Mouse (Mus musculus) inflammation-experienced regulatory T-cells (primary cell): ENCODE data around the gene Hmgn5. TPM values are rescaled to one million over a fixed set of nuclear protein-coding genes. Genes with fewer than 3 reads are reported as not detected.

Source experiments
- polyA plus RNA-seq, 2 experiments: library from polyadenylated mRNA; unstranded; fragments of 100-300 nt; shearing (Covaris generic); gene quantifications; one replicate each; pipeline ENCODE4 v1.2.1; 2017

Hmgn5 gene
- 10 to 100 TPM in 1 of 2 experiments, 1 to 10 TPM in 1; 9.3 to 11.0 TPM for polyA plus RNA-seq

DNA sequence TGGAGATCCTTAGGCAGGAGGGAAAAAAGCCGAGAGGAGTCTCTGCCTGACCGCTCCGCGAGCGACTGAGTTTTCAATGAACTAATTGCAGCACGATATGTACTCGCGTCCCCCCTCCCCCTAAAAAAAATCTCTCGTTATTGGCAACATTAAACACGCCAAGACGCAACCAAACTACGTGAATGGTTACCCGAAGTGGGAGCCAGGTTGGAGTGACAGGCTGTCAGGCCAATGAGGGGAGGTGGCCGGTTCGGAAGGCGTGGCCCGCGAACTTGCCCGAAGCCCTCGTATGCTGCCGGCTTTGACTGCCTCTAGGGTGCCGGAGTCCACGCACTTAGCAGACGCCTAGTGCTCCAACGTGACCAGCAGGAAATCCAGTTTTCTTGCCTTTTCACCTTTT, at the start of gene Hmgn5:
Gene Hmgn5 (minus strand): TSS at position 122 of the 400 bp plus-strand sequence.

Other genes starting within 250 kb of the Hmgn5 start
- gene Brwd3, start 179.0 kb downstream of the Hmgn5 start, polyA plus RNA-seq: 1 to 10 TPM; 2.7 to 3.4 TPM
- 100 to 1,000 TPM in 1 of 2 experiments, 10 to 100 TPM in 1; 75.1 to 142 TPM for gene Sh3bgrl, start 82.0 kb upstream of the Hmgn5 start, polyA plus RNA-seq
- gene Gm6377, start 183.4 kb upstream of the Hmgn5 start, polyA plus RNA-seq: under 1 TPM in 1 of 2 experiments, not detected in 1; 0.06 TPM